Mouse (Mus musculus) heart, adult 2 months (tissue): ENCODE data around the gene Nexn.

Experiments used
- CTCF ChIP-seq: fragments of 200-600 bp; IDR thresholded peaks from 2 replicates; pipeline ENCODE4 v1.8.1; 2022; ENCODE audit warnings: antibody characterized with exemption, mild to moderate bottlenecking, moderate library complexity
- EP300 ChIP-seq: fragments of 200-500 bp; IDR thresholded peaks from 2 replicates; pipeline ENCODE4 v1.6.1; 2011; ENCODE audit warnings: low read depth, low read length, control low read depth; ENCODE audit not compliant: insufficient read depth
- POLR2A ChIP-seq: fragments of 200-500 bp; IDR thresholded peaks from 2 replicates; pipeline ENCODE4 v1.6.1; 2011; ENCODE audit warnings: mild to moderate bottlenecking, low read depth, low read length, control low read depth; ENCODE audit not compliant: insufficient read depth

GRCm38 (mm10) chr3:152189306-152189705, 76.8 kb downstream of the Nexn start:
- TF ChIP-seq POLR2A (no peak), CTCF (no peak), EP300 (no peak)
